Mouse (Mus musculus): ENCODE data around the gene Aip. TPM values are rescaled to one million over a fixed set of nuclear protein-coding genes. Genes with fewer than 3 reads are reported as not detected.

Gene Aip
- total RNA-seq, 2 experiments from 2014 or later = 118 to 125 TPM

DNA sequence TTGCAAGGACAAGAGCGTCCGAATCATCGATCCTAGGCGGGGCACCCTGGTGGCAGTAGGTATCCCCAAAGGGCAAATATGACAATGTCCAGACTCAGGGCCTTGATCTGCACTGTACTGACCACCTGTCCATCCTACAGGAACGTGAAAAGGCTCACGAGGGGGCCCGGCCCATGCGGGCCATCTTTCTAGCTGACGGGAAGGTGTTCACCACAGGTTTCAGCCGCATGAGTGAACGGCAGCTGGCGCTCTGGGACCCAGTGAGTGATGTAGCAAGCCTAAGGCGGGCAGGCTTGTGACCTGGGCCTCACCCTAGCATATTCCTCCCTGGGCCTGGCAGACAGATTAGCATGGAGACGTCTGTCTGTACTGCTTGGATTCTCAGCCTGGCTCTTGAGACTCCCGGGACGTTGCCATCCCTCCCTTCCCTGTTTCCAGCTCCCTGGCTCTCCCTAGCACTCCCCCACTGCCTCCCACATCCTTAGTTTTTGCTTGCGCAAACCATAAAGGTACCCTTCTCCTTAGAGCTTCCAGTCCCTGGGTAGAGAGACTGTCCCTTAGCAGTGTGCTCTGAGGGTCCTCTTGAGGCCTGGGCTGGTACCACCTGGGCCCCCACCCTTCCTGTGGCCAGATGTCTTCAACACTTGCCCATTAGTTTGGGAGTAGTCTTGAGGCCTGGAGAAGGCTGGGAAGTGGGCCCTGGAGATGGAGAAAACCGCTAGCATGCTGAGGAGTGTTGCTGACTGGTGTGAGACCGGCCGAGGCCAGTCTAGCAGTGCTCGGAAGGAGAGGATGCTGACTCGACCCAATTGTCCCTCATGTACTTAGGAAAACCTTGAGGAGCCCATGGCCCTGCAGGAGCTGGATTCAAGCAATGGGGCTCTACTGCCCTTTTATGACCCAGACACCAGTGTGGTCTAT is 25.2 kb upstream of the Aip start:
- no peak for DNase-seq (ENCODE audit: extremely low spot score in 1 of 2, low spot score in 2 of 2)
- Histone ChIP-seq H3K4me3 (no peak overlapping the region), H3K27ac (no peak overlapping the region)
- intact Hi-C loops (cut with DNase I) = no loop called here
- no peak for TF ChIP-seq CTCF (IDR thresholded peaks at IDR 0.05)

DNA sequence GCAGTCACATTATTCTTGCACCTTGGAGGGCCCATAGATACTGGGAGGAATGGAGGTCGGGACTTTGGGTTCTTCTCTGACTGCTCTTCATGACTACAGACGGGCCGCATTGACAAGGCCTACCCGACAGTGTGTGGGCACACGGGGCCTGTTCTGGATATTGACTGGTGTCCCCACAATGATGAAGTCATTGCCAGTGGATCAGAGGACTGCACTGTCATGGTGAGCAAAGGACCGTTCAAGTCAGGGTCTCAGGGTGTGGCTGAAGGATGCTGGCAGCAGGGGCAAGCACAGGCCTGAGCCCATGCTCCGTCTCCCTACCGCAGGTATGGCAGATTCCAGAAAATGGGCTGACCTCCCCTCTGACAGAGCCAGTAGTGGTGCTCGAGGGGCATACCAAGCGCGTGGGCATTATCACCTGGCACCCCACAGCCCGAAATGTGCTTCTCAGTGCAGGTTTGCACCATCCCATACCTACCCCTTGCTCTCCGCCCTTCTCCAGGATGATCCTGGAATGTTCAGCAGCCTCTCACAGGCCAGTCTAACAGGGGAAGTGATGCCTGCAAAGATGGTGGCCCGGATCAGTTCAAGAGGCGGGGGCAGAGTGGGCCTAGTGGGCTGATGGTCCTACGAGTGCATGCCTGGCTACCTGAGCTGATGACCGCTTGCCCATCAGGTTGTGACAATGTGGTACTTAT is 24.3 kb upstream of the Aip start:
- intact Hi-C loops (cut with DNase I) = no loop called here
- no peak for TF ChIP-seq CTCF (IDR thresholded peaks at IDR 0.05)

DNA sequence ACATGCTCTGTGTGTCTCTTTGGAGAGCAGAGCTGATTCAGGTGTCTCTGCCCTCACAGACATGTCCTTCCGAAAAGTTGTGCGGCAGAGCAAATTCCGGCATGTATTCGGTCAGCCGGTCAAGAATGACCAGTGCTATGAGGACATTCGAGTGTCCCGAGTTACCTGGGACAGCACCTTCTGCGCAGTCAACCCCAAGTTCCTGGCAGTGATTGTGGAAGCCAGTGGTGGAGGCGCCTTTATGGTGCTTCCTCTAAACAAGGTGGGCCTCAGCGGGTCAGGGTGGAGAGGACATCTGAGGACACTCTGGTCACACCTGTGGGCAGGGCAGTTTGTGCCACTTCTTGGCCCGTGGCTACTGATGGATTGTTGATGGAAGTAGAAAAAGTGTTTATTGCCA is 23.6 kb upstream of the Aip start:
- Histone ChIP-seq H3K27ac (peak overlapping the region; percentile 89; the same call in 1 of the 2 replicates), H3K4me3 (peak overlapping the region; percentile 60)
- intact Hi-C loops (cut with DNase I) = no loop called here
- no peak for DNase-seq (ENCODE audit: extremely low spot score in 1 of 2, low spot score in 2 of 2)
- TF ChIP-seq CTCF (IDR thresholded peaks at IDR 0.05) = no peak

More for the DNA sequence above, 24.3 kb upstream of the Aip start:
- Histone ChIP-seq H3K4me3 (peak overlapping the region; percentile 60; the same call in 1 of the 2 replicates), H3K27ac (no peak overlapping the region)
- DNase-seq (ENCODE audit: extremely low spot score in 1 of 2, low spot score in 2 of 2) = no peak

DNA sequence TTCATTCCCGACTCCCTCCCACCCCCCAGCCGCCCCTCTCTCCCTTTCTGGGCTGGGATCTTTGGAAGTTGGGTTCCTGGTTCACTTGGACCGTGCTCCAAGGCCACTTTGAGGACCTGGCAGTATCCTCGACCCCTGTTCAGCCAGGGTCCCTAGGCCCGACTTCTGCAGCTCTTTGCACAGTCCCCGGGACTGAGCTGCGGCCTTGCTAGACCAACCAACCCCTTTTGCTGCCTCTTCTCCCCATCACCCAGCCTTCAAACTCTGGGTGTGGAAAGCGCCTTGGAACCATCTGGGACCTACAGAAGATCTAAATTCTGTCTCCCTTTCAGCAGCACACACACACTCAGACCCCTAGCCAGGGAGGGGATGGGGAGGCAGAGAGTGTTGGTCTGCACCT is 23.2 kb upstream of the Aip start:
- Histone ChIP-seq H3K27ac (peak overlapping the region; percentile 89), H3K4me3 (peak overlapping the region; percentile 60)
- intact Hi-C loops (cut with DNase I) = no loop called here
- no peak for DNase-seq (ENCODE audit: extremely low spot score in 1 of 2, low spot score in 2 of 2)
- no peak for TF ChIP-seq CTCF (IDR thresholded peaks at IDR 0.05)

DNA sequence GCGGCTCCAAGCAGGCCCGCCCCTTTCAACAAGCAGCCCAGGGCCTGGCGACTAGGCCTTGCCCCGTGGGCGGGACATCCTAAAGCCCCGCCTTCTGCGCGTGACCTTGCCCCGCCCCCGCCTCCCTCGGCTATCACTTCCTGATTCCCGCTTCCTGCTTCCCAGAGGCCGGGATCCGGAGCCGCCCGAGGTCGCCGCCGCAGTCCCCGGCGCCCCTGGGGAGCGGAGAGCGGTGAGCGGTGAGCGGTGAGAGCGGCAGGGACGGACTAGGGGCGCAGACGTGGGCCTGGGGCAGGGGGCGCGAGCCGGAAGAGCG is 22.8 kb upstream of the Aip start, which contains the start of gene Coro1b:
Gene Coro1b, plus strand, starts transcription at position 129 of the 316 bp plus-strand sequence.
- Histone ChIP-seq H3K4me3 (peak within 1 kb of the TSS; percentile 60), H3K27ac (peak within 1 kb of the TSS; percentile 89)
- no peak for TF ChIP-seq CTCF (IDR thresholded peaks at IDR 0.05)
- peak; percentile 94 to 95 for DNase-seq (ENCODE audit: extremely low spot score in 1 of 2, low spot score in 2 of 2)
- intact Hi-C loops (cut with DNase I) = no loop called here

DNA sequence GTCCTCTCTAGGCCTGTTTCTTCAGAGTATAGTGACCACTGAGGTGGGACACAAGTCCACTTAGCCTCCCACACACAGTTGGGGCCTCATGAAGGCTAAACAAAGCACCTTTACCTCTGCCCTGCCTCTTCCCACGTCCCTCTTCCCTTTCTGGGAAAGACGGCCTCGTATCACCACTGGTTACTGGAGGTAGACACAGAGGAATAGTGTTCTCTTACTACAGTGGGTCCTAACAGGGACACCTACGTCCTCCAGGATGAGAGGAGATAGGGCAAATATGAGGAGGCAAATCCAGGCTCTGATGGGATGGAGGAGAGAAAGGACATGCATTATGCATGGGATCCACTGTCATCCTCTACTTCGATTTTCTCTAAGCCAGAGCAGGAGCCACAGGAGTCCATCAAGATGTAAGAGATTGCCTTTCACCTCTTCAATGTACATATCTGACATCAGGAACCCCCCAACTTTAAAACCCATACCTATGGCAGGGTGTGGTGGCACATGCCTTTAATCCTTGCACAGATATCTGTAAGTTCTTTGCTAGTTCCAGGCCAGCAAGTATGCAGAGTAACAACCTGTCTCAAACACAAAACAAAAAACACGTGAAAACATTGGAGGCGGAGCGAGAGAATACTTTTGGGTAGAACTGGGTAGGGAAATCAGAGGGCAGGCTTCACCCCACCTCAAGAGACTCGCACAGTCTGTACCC is 22.3 kb upstream of the Aip start:
- intact Hi-C loops (cut with DNase I) = no loop called here
- peak overlapping the region; percentile 60 for H3K4me3 ChIP-seq
- peak overlapping the region; percentile 89 for H3K27ac ChIP-seq
- no peak for TF ChIP-seq CTCF (IDR thresholded peaks at IDR 0.05)
- no peak for DNase-seq (ENCODE audit: extremely low spot score in 1 of 2, low spot score in 2 of 2)

DNA sequence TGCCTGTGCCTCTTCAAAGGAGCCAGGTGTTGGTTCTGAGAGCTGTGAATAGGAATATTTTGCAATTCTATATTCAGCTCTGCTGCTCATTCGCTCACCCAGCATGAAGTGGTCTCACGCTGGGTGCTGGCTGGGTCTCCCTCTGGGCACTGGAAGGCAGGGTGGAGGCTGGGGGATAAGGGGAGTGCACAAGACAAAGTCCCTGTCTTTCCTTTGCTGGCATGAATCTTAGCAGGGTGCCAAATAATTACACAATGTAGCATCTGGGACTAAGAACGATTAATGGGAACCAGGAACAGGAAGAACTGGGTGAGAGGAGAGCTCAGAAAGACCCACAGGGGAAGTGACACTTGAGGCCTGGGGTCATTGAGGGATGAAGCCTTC is 21.4 kb upstream of the Aip start:
- intact Hi-C loops (cut with DNase I) = no loop called here
- no peak for DNase-seq (ENCODE audit: extremely low spot score in 1 of 2, low spot score in 2 of 2)
- Histone ChIP-seq H3K4me3 (no peak overlapping the region), H3K27ac (no peak overlapping the region)
- no peak for TF ChIP-seq CTCF (IDR thresholded peaks at IDR 0.05)

DNA sequence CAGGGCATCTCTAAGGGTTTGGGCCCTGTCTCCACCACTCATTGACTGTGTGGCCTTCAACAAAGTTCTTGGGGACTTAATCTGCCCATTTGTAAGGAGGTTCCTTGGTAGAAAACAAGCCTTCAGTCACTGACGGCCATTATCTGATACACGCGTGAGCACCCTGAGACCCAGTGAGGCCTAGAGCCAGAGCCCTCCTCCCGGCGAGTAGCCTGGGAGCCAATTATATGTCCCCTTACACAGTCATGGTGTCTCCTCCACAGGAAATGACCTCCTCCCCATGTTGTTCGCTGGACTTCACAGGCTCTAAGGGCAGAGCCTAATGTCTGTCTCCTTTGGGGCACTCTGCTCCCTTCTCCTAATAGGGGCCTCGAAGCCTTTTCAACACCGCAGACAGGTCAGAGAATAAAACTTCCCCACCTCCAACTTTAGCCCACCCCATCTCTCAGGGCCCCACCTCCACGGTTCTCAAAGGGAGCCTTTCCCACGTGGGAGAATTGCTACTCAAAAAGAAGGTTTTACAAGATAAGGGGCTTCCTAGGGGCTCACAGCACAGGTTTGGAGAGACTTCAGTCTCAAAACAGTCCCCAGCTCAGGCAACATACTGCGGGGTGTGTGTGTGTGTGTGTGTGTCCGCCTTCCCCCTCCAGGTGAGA is 20.8 kb upstream of the Aip start:
- DNase-seq (ENCODE audit: extremely low spot score in 1 of 2, low spot score in 2 of 2) = no peak
- intact Hi-C loops (cut with DNase I) = no loop called here
- Histone ChIP-seq H3K27ac (no peak overlapping the region), H3K4me3 (no peak overlapping the region)
- no peak for TF ChIP-seq CTCF (IDR thresholded peaks at IDR 0.05)

DNA sequence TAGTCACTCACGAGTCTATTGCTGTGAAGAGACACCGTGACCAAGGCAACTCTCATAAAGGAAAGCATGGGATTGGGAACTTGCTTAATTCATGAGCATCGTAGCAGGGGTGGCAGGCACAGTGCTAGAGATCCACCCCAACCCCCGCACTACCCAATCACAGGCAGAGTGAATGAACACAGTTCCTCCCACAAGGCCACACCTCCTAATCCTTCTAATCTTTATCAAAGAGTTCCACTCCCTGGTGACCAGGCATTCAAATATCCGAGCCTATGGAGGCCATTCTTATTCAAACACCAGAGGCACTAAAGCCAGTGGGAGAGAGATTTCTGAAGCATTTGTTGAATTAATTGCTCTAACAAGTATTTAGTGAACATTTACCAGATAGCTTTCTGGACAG is 20.3 kb upstream of the Aip start:
- TF ChIP-seq CTCF (IDR thresholded peaks at IDR 0.05) = no peak
- no peak for DNase-seq (ENCODE audit: extremely low spot score in 1 of 2, low spot score in 2 of 2)
- no peak overlapping the region for H3K4me3 ChIP-seq
- no peak overlapping the region for H3K27ac ChIP-seq
- intact Hi-C loops (cut with DNase I) = no loop called here

DNA sequence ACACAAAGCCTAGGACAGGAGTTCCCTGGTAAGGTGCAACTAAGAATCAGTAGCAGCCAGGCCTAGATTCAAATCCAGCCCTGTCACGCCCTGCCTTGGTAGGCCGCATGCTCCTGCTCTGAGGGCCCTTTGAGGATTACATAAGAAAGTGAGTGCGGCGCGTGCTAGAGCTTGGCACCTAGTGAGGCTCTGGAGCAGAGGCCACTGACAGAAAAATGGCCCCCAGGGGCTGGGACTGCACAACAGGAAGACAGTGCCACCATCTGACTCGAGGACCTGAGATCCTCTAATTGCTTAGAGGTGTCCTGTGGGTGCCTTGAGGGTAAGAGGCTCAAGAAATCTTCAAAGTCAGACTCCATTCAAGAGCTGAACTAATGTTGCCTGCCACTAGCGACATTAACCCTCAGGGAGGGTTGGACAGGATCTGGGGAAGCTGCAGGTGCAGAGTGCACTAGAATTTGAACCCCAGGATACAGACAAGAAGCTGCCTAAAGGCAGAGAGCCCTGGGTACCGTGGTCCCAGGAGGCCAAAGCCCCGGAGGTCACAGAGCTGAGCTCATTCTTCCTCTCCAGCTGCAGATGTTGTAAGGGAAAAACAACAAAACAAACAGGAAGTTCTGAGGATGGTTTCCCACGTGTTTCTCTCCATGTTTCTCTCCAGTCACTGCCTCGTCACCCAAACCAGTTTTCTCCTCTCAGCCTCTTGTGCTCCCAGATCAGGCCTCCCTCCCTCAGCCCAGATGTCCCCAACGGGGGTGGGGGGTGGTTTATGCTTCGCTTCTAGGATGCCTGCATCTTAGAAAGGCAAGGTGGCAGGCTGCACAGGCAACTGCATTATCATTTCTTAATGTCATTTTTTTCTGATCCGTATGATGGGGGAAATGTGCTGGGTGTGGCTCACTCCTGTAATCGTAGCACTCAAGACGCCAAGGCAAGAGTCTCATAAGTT is 19.2 kb upstream of the Aip start:
- no peak for DNase-seq (ENCODE audit: extremely low spot score in 1 of 2, low spot score in 2 of 2)
- no peak overlapping the region for H3K27ac ChIP-seq
- H3K4me3 ChIP-seq = no peak overlapping the region
- intact Hi-C loops (cut with DNase I) = no loop called here
- no peak for TF ChIP-seq CTCF (IDR thresholded peaks at IDR 0.05)

All from left cerebral cortex, adult 2 months (tissue).